8 mouse cellular contexts compared by ENCODE assay signal in genomic region chr3:59080919-59081318, GRCm38 (mm10). TPM values are rescaled to one million over a fixed set of nuclear protein-coding genes. Genes with fewer than 3 reads are reported as not detected.
DNase-seq lines count a peak whose midpoint lies in the region; ATAC-seq and TF ChIP-seq lines count a peak whose summit lies in the region.

No protein-coding gene starts in this region.

- no peak for DNase-seq in kidney, postnatal 36 days
- peak; percentile 22 for DNase-seq in embryonic facial prominence, embryonic 11.5 days (ENCODE audit: low spot score)
- DNase-seq in lung, postnatal 10 days: peak; percentile 22
- DNase-seq in thymus, postnatal 14 days: peak; percentile 77
- no peak for DNase-seq in right cerebral cortex, postnatal 36 days (ENCODE audit: low spot score in 2 of 2)
- DNase-seq in forebrain, postnatal 0 days: no peak

- H3K4me1 ChIP-seq in kidney, embryonic 16.5 days (ENCODE audit: insufficient read depth, low read length): peaks cover 20% of the 10 kb centered on the region
- H3K4me1 ChIP-seq in embryonic facial prominence, embryonic 11.5 days (ENCODE audit: control insufficient read depth, insufficient read depth, low read length): peaks cover 4% of the 10 kb centered on the region; the same call in 1 of the 2 replicates
- no peaks in the 10 kb centered on the region for H3K4me1 ChIP-seq in forebrain, postnatal 0 days (ENCODE audit: insufficient read depth)
- 0 out of 2 replicates have a peak, but pooled peaks cover 6% of the 10 kb centered on the region for H3K4me1 ChIP-seq in hindbrain, embryonic 13.5 days (replicated peaks)

- no peak overlapping the region for H3K4me2 ChIP-seq in kidney, embryonic 16.5 days (replicated peaks; ENCODE audit: low read depth, low read length)
- H3K4me2 ChIP-seq in embryonic facial prominence, embryonic 11.5 days (ENCODE audit: low read depth, low read length): 0 out of 2 replicates have a peak overlapping the region, but pooled peaks have one; percentile 11
- H3K4me2 ChIP-seq in forebrain, postnatal 0 days (ENCODE audit: low read depth): no peak overlapping the region
- H3K4me2 ChIP-seq in hindbrain, embryonic 13.5 days: no peak overlapping the region

- H3K27me3 ChIP-seq in kidney, embryonic 16.5 days (ENCODE audit: insufficient read depth, low read length): no peaks in the 10 kb centered on the region
- no peaks in the 10 kb centered on the region for H3K27me3 ChIP-seq in embryonic facial prominence, embryonic 11.5 days (ENCODE audit: control insufficient read depth, insufficient read depth, low read length)
- no peaks in the 10 kb centered on the region for H3K27me3 ChIP-seq in forebrain, postnatal 0 days (ENCODE audit: insufficient read depth, low read length)
- H3K27me3 ChIP-seq in hindbrain, embryonic 13.5 days: no peaks in the 10 kb centered on the region

- H3K4me3 ChIP-seq in kidney, embryonic 16.5 days (ENCODE audit: low read length): no peak overlapping the region
- H3K4me3 ChIP-seq in embryonic facial prominence, embryonic 11.5 days (ENCODE audit: low read depth, low read length): no peak overlapping the region
- H3K4me3 ChIP-seq in forebrain, postnatal 0 days (ENCODE audit: low read depth, low read length): no peak overlapping the region
- H3K4me3 ChIP-seq in hindbrain, embryonic 13.5 days: no peak overlapping the region

- no peak overlapping the region for H3K9ac ChIP-seq in kidney, embryonic 16.5 days (replicated peaks; ENCODE audit: low read length)
- H3K9ac ChIP-seq in embryonic facial prominence, embryonic 11.5 days (replicated peaks; ENCODE audit: low read length): no peak overlapping the region
- no peak overlapping the region for H3K9ac ChIP-seq in forebrain, postnatal 0 days
- H3K9ac ChIP-seq in hindbrain, embryonic 13.5 days: no peak overlapping the region

- no peak overlapping the region for H3K27ac ChIP-seq in kidney, embryonic 16.5 days (ENCODE audit: low read length)
- H3K27ac ChIP-seq in embryonic facial prominence, embryonic 11.5 days (replicated peaks; ENCODE audit: low read depth, low read length): no peak overlapping the region
- H3K27ac ChIP-seq in forebrain, postnatal 0 days (ENCODE audit: low read depth, low read length): no peak overlapping the region
- H3K27ac ChIP-seq in hindbrain, embryonic 13.5 days: no peak overlapping the region

- no peaks in the 10 kb centered on the region for H3K36me3 ChIP-seq in kidney, embryonic 16.5 days (ENCODE audit: insufficient read depth, low read length)
- H3K36me3 ChIP-seq in embryonic facial prominence, embryonic 11.5 days (replicated peaks; ENCODE audit: control insufficient read depth, insufficient read depth, low read depth, low read length): no peaks in the 10 kb centered on the region
- H3K36me3 ChIP-seq in forebrain, postnatal 0 days (ENCODE audit: insufficient read depth): no peaks in the 10 kb centered on the region
- H3K36me3 ChIP-seq in hindbrain, embryonic 13.5 days: no peaks in the 10 kb centered on the region

- no peaks in the 10 kb centered on the region for H3K9me3 ChIP-seq in kidney, embryonic 16.5 days (ENCODE audit: low read length)
- no peaks in the 10 kb centered on the region for H3K9me3 ChIP-seq in embryonic facial prominence, embryonic 11.5 days (replicated peaks; ENCODE audit: control insufficient read depth, low read length)
- H3K9me3 ChIP-seq in forebrain, postnatal 0 days (ENCODE audit: low read length): no peaks in the 10 kb centered on the region
- no peaks in the 10 kb centered on the region for H3K9me3 ChIP-seq in hindbrain, embryonic 13.5 days

- ATAC-seq in kidney, embryonic 16.5 days (ENCODE audit: low FRiP score, low TSS enrichment): peak; percentile 74; the same call in 1 of the 2 replicates
- peak; percentile 56; the same call in 1 of the 2 replicates for ATAC-seq in embryonic facial prominence, embryonic 11.5 days (replicated peaks; ENCODE audit: insufficient number of reproducible peaks, low FRiP score, low TSS enrichment, low read depth)
- ATAC-seq in forebrain, postnatal 0 days: no peak
- no peak for ATAC-seq in hindbrain, embryonic 13.5 days (ENCODE audit: low FRiP score)

- 11% methylated on average over 7 of the region's 7 CpGs for WGBS in kidney, embryonic 16.5 days
- 6% methylated on average over 7 of the region's 7 CpGs for WGBS in embryonic facial prominence, embryonic 11.5 days
- 35% methylated on average over 7 of the region's 7 CpGs for WGBS in forebrain, postnatal 0 days
- 32% methylated on average over 7 of the region's 7 CpGs for WGBS in hindbrain, embryonic 13.5 days

- no peak for TF ChIP-seq CTCF in forebrain, postnatal 0 days (IDR thresholded peaks at IDR 0.05; ENCODE audit: low read depth)

RNA-seq across cellular contexts. Expression of gene Gpr171, which starts 20.7 kb away (rescaled TPM):
- 0.67 and 0.80 TPM in 2 replicates for polyA plus RNA-seq in kidney, embryonic 16.5 days (2015; fragmentation: Nextera tagmentation; extraction: Ambion mirVana)
- polyA plus RNA-seq in embryonic facial prominence, embryonic 11.5 days (2014; fragmentation: Nextera tagmentation; extraction: Ambion mirVana): 0.39 and 0.82 TPM in 2 replicates
- not detected in 2 replicates for total RNA-seq in forebrain, postnatal 0 days (2014; rRNA removed)
- polyA plus RNA-seq in forebrain, postnatal 0 days (2015; fragmentation: Nextera tagmentation; extraction: Ambion mirVana): 0.08 and 0.24 TPM in 2 replicates
- 0.92 and 1.4 TPM in 2 replicates for polyA plus RNA-seq in hindbrain, embryonic 13.5 days (2015; fragmentation: Nextera tagmentation; extraction: Ambion mirVana)

Comparison
In these comparisons a context has a peak if more than half of its experiments do, and no peak if none do; other contexts are left out.
1. ATAC-seq: peak in kidney, embryonic 16.5 days (single experiment) and embryonic facial prominence, embryonic 11.5 days (single experiment); none in forebrain, postnatal 0 days (single experiment) and hindbrain, embryonic 13.5 days (single experiment).
2. DNase-seq: peak in embryonic facial prominence, embryonic 11.5 days (single experiment), lung, postnatal 10 days (single experiment) and thymus, postnatal 14 days (single experiment); none in kidney, postnatal 36 days (0 of 2), right cerebral cortex, postnatal 36 days (0 of 2) and forebrain, postnatal 0 days (single experiment).